Comparison of ENCODE assay signal across 8 mouse cellular contexts in the genomic region with DNA sequence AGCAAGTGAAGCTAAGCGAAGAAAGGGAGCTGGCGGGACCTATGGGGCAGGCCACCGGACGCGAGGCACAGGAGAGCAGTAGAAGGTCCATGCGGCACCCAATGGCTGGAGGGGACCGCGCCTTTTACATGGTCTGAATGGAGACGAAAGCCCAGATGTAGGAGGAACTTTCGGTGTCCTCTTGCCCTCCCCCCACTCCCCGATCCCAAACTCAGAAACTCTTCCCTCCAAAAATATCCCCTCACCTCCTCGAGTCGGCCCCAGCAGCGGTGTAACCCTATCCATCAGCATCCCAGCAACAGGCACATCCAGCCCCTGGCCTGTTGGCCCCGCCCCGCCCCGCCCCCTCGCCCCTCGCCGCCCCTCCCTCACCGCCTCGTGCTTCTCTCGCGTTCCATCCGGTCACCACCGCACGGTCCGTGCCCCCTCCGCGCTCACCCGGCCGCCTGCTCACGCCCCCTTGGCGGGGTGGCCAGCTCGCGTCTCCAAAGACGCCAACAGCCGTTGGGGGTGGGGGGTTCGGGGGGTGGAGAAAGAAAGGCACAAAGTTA. TPM values are rescaled to one million over a fixed set of nuclear protein-coding genes. Genes with fewer than 3 reads are reported as not detected.
DNase-seq lines count a peak whose midpoint lies in the region; ATAC-seq and TF ChIP-seq lines count a peak whose summit lies in the region.

Gene Fndc3c1, minus strand, starts transcription at position 301 of the 551 bp plus-strand sequence.

- peaks cover 4% of the 10 kb centered on the region; the same call in 1 of the 2 replicates for H3K27me3 ChIP-seq in heart, embryonic 11.5 days (ENCODE audit: control insufficient read depth, insufficient read depth, low read length)
- peaks cover 14% of the 10 kb centered on the region; the same call in 1 of the 2 replicates for H3K27me3 ChIP-seq in midbrain, postnatal 0 days (ENCODE audit: insufficient read depth, low read length)

- H3K36me3 ChIP-seq in heart, embryonic 11.5 days (ENCODE audit: control insufficient read depth, insufficient read depth, low read length), result no peaks in the 10 kb centered on the region
- no peaks in the 10 kb centered on the region for H3K36me3 ChIP-seq in midbrain, postnatal 0 days (ENCODE audit: insufficient read depth, low read length)

- intact Hi-C loops in left cerebral cortex, postnatal 14 days (cut with DNase I), result no loop called here

- WGBS in heart, embryonic 11.5 days (ENCODE audit: insufficient replicate concordance), result 13% methylated on average over 27 of the region's 39 CpGs
- 19% methylated on average over 26 of the region's 39 CpGs for WGBS in midbrain, postnatal 0 days

- no peak for TF ChIP-seq CTCF in midbrain, postnatal 0 days (IDR thresholded peaks at IDR 0.05)

- peak; percentile 85 for ATAC-seq in heart, embryonic 11.5 days (replicated peaks; ENCODE audit: insufficient number of reproducible peaks, low FRiP score, low TSS enrichment)
- ATAC-seq in midbrain, postnatal 0 days (ENCODE audit: low FRiP score), result peak; percentile 68

- DNase-seq in adrenal gland, postnatal 25 days, result peak; percentile 1
- DNase-seq in adrenal gland, adult 8-10 months, result no peak
- peak; percentile 43 for DNase-seq in ZHBTc4 (ENCODE audit: low read depth, low spot score)
- DNase-seq in kidney, postnatal 4 days, result peak; percentile 29 to 54
- no peak for DNase-seq in midbrain, postnatal 0 days (ENCODE audit: low spot score)
- no peak for DNase-seq in left cerebral cortex, adult 18-20 months (ENCODE audit: low spot score in 2 of 2)
- no peak for DNase-seq in left cerebral cortex, postnatal 14 days (ENCODE audit: low spot score in 2 of 2)

- peak within 1 kb of the TSS; percentile 50 for H3K4me3 ChIP-seq in heart, embryonic 11.5 days (ENCODE audit: low read depth, low read length)
- peak within 1 kb of the TSS; percentile 28 for H3K4me3 ChIP-seq in midbrain, postnatal 0 days (ENCODE audit: low read depth, low read length)

- no peaks in the 10 kb centered on the region for H3K4me1 ChIP-seq in heart, embryonic 11.5 days (ENCODE audit: control insufficient read depth, insufficient read depth, low read length)
- no peaks in the 10 kb centered on the region for H3K4me1 ChIP-seq in midbrain, postnatal 0 days (ENCODE audit: insufficient read depth, low read length)

- H3K9me3 ChIP-seq in heart, embryonic 11.5 days (replicated peaks; ENCODE audit: control insufficient read depth, low read length), result no peaks in the 10 kb centered on the region
- no peaks in the 10 kb centered on the region for H3K9me3 ChIP-seq in midbrain, postnatal 0 days (ENCODE audit: low read length)

- peak within 1 kb of the TSS; percentile 28; the same call in 1 of the 2 replicates for H3K9ac ChIP-seq in heart, embryonic 11.5 days (ENCODE audit: low read depth, low read length)
- H3K9ac ChIP-seq in midbrain, postnatal 0 days (replicated peaks; ENCODE audit: low read length, poor library complexity, severe bottlenecking), result no peak within 1 kb of the TSS

- H3K4me2 ChIP-seq in heart, embryonic 11.5 days, result peak within 1 kb of the TSS; percentile 66
- H3K4me2 ChIP-seq in midbrain, postnatal 0 days (ENCODE audit: low read depth, low read length, poor library complexity, severe bottlenecking), result peak within 1 kb of the TSS; percentile 57

- no peak within 1 kb of the TSS for H3K27ac ChIP-seq in heart, embryonic 11.5 days (ENCODE audit: low read depth, low read length)
- H3K27ac ChIP-seq in midbrain, postnatal 0 days (ENCODE audit: low read depth, low read length), result no peak within 1 kb of the TSS

RNA-seq across cellular contexts. Expression of gene Fndc3c1, which starts in this region (rescaled TPM):
- not detected in 2 replicates for total RNA-seq in adrenal gland, postnatal 25 days (2021)
- total RNA-seq in adrenal gland, adult 8-10 months (2022), result 1 to 10 TPM in 1 of 4 experiments, under 1 TPM in 1, not detected in 2; 0.07 to 1.0 TPM
- 11.7 and 13.7 TPM in 2 replicates for polyA plus RNA-seq in heart, embryonic 11.5 days (2014; fragmentation: Nextera tagmentation; extraction: Ambion mirVana)
- not detected in 2 replicates for total RNA-seq in midbrain, postnatal 0 days (2014; rRNA removed)
- 0.07 and 0.33 TPM in 2 replicates for polyA plus RNA-seq in midbrain, postnatal 0 days (2015; fragmentation: Nextera tagmentation; extraction: Ambion mirVana)
- total RNA-seq in left cerebral cortex, adult 18-20 months (2021), result not detected
- total RNA-seq in left cerebral cortex, postnatal 14 days (2021), result not detected

Comparison
In these comparisons a context has a peak if more than half of its experiments do, and no peak if none do; other contexts are left out.
1. Peak in DNase-seq in adrenal gland, postnatal 25 days; RNA of the gene not detected or under 1 TPM.
2. Peak in ATAC-seq, H3K4me3 ChIP-seq and H3K4me2 ChIP-seq in midbrain, postnatal 0 days; RNA of the gene not detected or under 1 TPM.
3. DNase-seq: peak in ZHBTc4 (single experiment) and kidney, postnatal 4 days (2 of 2); none in adrenal gland, adult 8-10 months (single experiment), midbrain, postnatal 0 days (single experiment), left cerebral cortex, adult 18-20 months (0 of 2) and left cerebral cortex, postnatal 14 days (0 of 2).